Mouse (Mus musculus): Measurements from ENCODE around the gene Tubgcp5.

The Tubgcp5 gene

DNA sequence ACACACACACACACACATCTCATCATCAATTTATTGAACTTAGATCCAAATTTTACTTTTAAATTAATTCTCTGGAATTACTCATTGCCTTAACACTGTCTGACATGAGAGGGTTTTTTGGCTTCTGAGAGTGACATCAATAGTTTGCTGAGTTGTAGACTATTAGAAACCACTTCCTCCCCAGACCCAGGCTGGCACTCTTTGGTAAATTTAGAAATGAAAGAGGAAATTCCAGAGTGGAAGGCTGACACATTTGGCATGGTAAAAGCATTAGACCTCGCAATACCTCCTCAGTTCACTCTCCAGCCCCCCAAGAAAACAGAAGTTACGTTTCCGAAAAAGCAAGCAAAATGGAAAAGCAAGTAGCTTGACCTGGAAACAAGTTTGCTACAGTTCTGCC is 58.8 kb downstream of the Tubgcp5 start:
- DNase-seq (ENCODE audit: low spot score in 2 of 2) = no peak

GRCm38 (mm10) chr7:55855597-55855996 is 61.6 kb downstream of the Tubgcp5 start:
- DNase-seq (ENCODE audit: low spot score in 2 of 2) = no peak

GRCm38 (mm10) chr7:55856741-55857140 is 62.8 kb downstream of the Tubgcp5 start:
- no peak for DNase-seq (ENCODE audit: low spot score in 2 of 2)

DNA sequence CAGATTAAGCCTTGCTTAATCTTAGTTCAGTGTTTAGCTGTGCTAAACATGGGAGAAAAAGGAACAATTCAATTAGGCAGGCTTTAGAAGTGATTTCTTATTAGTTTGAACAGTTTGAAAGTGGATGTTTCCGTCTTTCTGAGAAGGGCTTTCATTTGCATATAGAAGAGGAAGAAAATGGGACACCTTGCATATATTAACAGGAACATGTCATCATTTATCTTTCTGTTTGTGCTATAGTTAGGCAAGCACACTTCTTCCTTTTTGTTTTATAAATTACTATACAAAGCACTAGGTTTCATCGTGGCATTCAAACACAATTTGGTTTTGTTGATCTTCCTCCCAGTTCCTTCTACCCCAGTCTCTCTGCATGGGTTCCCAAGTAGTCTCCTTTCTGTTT is 63.8 kb downstream of the Tubgcp5 start:
- no peak for DNase-seq (ENCODE audit: low spot score in 2 of 2)

DNA sequence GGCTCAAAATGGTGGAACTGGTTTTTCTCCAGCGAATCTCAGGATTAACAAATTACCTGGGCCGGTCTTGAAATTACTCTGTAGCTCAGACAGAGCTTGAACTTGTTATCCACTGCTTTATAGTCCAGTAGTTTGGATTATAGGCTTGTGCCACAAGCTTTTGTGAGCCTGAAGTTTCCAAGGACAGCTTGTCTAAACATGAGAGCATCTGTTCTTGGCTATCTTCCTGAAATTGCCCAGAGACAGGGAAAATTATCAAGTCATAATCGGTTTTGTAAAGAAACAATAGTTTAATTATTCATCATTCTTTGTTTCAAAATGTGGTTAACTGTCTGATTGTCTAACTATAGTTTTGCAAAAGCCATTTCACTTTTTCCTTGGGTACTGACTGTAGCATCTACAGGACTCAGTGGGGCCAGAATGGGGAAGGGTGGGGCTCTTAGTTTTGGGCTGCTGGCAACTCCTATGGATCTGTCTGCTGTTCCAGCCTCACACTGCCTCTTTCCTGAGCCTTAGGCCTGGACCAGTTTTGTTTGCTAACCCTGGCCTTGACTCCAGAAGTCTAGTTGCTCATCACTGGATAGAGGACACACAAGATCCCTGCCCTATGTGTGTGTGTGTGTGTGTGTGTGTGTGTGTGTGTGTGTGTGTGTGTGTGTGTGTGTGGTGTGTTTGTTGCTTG is 65.0 kb downstream of the Tubgcp5 start:
- no peak for DNase-seq (ENCODE audit: low spot score in 2 of 2)

- no peak for DNase-seq (ENCODE audit: low spot score in 2 of 2)
These were observed 65.5 kb downstream of the Tubgcp5 start for GRCm38 (mm10) chr7:55859518-55859872.

- no peak for DNase-seq (ENCODE audit: low spot score in 2 of 2)
These were observed 66.0 kb downstream of the Tubgcp5 start for GRCm38 (mm10) chr7:55859956-55860355.

DNA sequence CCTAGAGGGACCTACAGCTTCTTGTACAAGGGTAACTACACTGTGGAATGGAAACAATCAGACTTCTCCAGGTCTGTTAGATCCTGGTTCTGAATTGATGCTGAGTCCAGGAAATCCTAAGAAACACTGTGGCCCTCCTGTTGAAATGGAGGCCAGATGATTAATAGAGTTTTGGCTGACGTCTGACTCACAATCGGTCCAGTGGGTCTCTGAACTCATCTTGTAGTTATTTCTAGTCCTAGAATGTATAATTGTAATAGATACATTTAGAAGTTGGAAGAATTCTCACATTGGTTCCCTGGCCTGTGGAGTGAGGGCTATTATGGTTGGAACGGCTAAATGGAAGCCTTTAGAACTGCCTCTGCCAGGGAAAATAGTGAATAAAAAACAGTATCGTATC is 67.2 kb downstream of the Tubgcp5 start:
- no peak for DNase-seq (ENCODE audit: low spot score in 2 of 2)

- DNase-seq (ENCODE audit: low spot score in 2 of 2) = no peak
These were observed 71.1 kb downstream of the Tubgcp5 start for GRCm38 (mm10) chr7:55865044-55865443.

GRCm38 (mm10) chr7:55865750-55866416 is 71.9 kb downstream of the Tubgcp5 start:
- DNase-seq (ENCODE audit: low spot score in 2 of 2) = no peak

GRCm38 (mm10) chr7:55868247-55868646 is 74.3 kb downstream of the Tubgcp5 start:
- DNase-seq (ENCODE audit: low spot score in 2 of 2) = no peak

DNA sequence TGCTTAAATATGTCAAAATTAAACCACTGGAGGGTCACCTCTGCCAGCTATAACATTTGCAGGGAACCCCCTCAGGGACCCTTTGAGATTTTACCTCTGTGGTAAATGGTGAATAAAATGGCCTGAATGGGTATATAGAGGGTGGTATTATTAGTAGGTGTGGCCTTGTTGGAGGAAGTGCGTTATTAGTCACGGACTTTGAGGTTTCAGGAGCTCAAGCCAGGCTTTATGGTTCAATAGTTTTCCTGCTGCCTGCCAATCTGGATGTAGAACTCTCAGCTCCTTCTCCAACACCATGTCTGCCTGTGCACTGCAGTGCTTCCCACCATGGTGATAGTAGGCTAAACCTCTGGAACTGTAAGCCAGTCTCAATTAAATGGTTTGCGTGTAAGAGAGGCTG is 75.3 kb downstream of the Tubgcp5 start:
- no peak for DNase-seq (ENCODE audit: low spot score in 2 of 2)

- DNase-seq (ENCODE audit: low spot score in 2 of 2) = no peak
These were observed 76.5 kb downstream of the Tubgcp5 start for GRCm38 (mm10) chr7:55870340-55871020.

- DNase-seq (ENCODE audit: low spot score in 2 of 2) = no peak
These were observed 77.5 kb downstream of the Tubgcp5 start for GRCm38 (mm10) chr7:55871476-55871875.

- no peak for DNase-seq (ENCODE audit: low spot score in 2 of 2)
These were observed 80.7 kb downstream of the Tubgcp5 start for GRCm38 (mm10) chr7:55874703-55875102.

DNA sequence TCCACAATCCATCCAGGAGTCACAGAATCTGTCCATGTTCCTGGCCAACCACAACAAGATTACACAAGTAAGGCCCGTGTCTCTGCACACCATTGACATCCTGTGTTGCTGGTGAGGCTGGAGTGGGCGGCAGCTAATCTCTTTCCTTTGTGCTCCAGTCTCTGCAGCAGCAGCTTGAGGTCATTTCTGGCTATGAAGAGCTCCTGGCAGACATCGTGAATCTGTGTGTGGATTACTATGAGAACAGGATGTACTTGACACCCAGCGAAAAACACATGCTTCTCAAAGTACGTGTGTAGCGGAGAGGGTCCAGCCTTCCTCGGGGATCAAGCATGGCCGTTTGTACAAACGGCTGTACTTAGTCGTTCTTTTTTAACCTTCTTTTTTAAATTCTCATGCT is 83.8 kb downstream of the Tubgcp5 start:
- DNase-seq (ENCODE audit: low spot score in 2 of 2) = peak in 1 of 2 experiments; percentile 55

GRCm38 (mm10) chr7:55880882-55881281 is 86.9 kb downstream of the Tubgcp5 start:
- no peak for DNase-seq (ENCODE audit: low spot score in 2 of 2)

Data from urinary bladder, postnatal 4 days (tissue).